Mouse (Mus musculus): ENCODE measurements around the gene Rnase12. TPM values are rescaled to one million over a fixed set of nuclear protein-coding genes. Genes with fewer than 3 reads are reported as not detected.
"Not testable (repeated sequence)": the region's sequence is repeated elsewhere in the genome, so short reads cannot be mapped to it uniquely, and the experiment has no call there.

Gene Rnase12
- polyA plus RNA-seq, 1 experiment from 2014 or later, result not detected

- DNase-seq (ENCODE audit: low spot score, missing footprints) (peak; percentile 45), ATAC-seq (ENCODE audit: low FRiP score) (no peak)
- Histone ChIP-seq H3K9ac (ENCODE audit: low read length) (no peak overlapping the region), H3K27ac (ENCODE audit: low read depth, low read length) (no peak overlapping the region), H3K4me2 (no peak overlapping the region), H3K4me3 (ENCODE audit: low read depth, low read length) (no peak overlapping the region), H3K36me3 (ENCODE audit: control insufficient read depth, insufficient read depth, low read length) (no peaks in the 10 kb centered on the region), H3K4me1 (ENCODE audit: control insufficient read depth, insufficient read depth, low read length) (no peaks in the 10 kb centered on the region), H3K9me3 (ENCODE audit: control insufficient read depth, low read length) (no peaks in the 10 kb centered on the region), H3K27me3 (ENCODE audit: control insufficient read depth, insufficient read depth, low read length) (no peaks in the 10 kb centered on the region)
- WGBS, result 67% methylated on average over 4 of the region's 4 CpGs
Observed at GRCm38 (mm10) chr14:51036214-51036613, 21.2 kb downstream of the Rnase12 start.

- Histone ChIP-seq H3K9ac (ENCODE audit: low read length) (no peak overlapping the region), H3K27ac (ENCODE audit: low read depth, low read length) (no peak overlapping the region), H3K4me1 (ENCODE audit: control insufficient read depth, insufficient read depth, low read length) (no peaks in the 10 kb centered on the region), H3K4me2 (no peak overlapping the region), H3K36me3 (ENCODE audit: control insufficient read depth, insufficient read depth, low read length) (no peaks in the 10 kb centered on the region), H3K27me3 (ENCODE audit: control insufficient read depth, insufficient read depth, low read length) (no peaks in the 10 kb centered on the region), H3K9me3 (ENCODE audit: control insufficient read depth, low read length) (no peaks in the 10 kb centered on the region), H3K4me3 (ENCODE audit: low read depth, low read length) (no peak overlapping the region)
- DNase-seq (ENCODE audit: low spot score, missing footprints), result peak; percentile 51
- no peak for ATAC-seq (ENCODE audit: low FRiP score)
- WGBS, result 32% methylated on average over 1 of the region's 1 CpGs
Observed at GRCm38 (mm10) chr14:51035206-51035605, 22.3 kb downstream of the Rnase12 start.

GRCm38 (mm10) chr14:51027387-51028155 lies 29.9 kb downstream of the Rnase12 start:
- Histone ChIP-seq H3K27me3 (ENCODE audit: control insufficient read depth, insufficient read depth, low read length) (no peaks in the 10 kb centered on the region), H3K9me3 (ENCODE audit: control insufficient read depth, low read length) (no peaks in the 10 kb centered on the region), H3K4me1 (ENCODE audit: control insufficient read depth, insufficient read depth, low read length) (no peaks in the 10 kb centered on the region), H3K9ac (ENCODE audit: low read length) (no peak overlapping the region), H3K27ac (ENCODE audit: low read depth, low read length) (no peak overlapping the region), H3K4me3 (ENCODE audit: low read depth, low read length) (no peak overlapping the region), H3K36me3 (ENCODE audit: control insufficient read depth, insufficient read depth, low read length) (no peaks in the 10 kb centered on the region), H3K4me2 (no peak overlapping the region)
- DNase-seq (ENCODE audit: low spot score, missing footprints) (no peak), ATAC-seq (ENCODE audit: low FRiP score) (0 out of 2 replicates have a peak, but pooled peaks have one; percentile 46)
- WGBS, result 58% methylated on average over 3 of the region's 3 CpGs

- H3K4me2 ChIP-seq, result no peak overlapping the region
- ATAC-seq (ENCODE audit: low FRiP score), result peak; percentile 52; the same call in 1 of the 2 replicates
- H3K4me3 ChIP-seq (ENCODE audit: low read depth, low read length), result no peak overlapping the region
- no peaks in the 10 kb centered on the region for H3K36me3 ChIP-seq (ENCODE audit: control insufficient read depth, insufficient read depth, low read length)
- WGBS, result 35% methylated on average over 5 of the region's 5 CpGs
- H3K27ac ChIP-seq (ENCODE audit: low read depth, low read length), result no peak overlapping the region
- H3K27me3 ChIP-seq (ENCODE audit: control insufficient read depth, insufficient read depth, low read length), result no peaks in the 10 kb centered on the region
- peak; percentile 94 for DNase-seq (ENCODE audit: low spot score, missing footprints)
- no peaks in the 10 kb centered on the region for H3K4me1 ChIP-seq (ENCODE audit: control insufficient read depth, insufficient read depth, low read length)
- H3K9me3 ChIP-seq (ENCODE audit: control insufficient read depth, low read length), result no peaks in the 10 kb centered on the region
- H3K9ac ChIP-seq (ENCODE audit: low read length), result no peak overlapping the region
Observed at GRCm38 (mm10) chr14:51026391-51027133, 30.9 kb downstream of the Rnase12 start.

GRCm38 (mm10) chr14:51024820-51025219 lies 32.6 kb downstream of the Rnase12 start:
- Histone ChIP-seq H3K27me3 (ENCODE audit: control insufficient read depth, insufficient read depth, low read length) (no peaks in the 10 kb centered on the region), H3K4me2 (no peak overlapping the region), H3K4me1 (ENCODE audit: control insufficient read depth, insufficient read depth, low read length) (no peaks in the 10 kb centered on the region), H3K36me3 (ENCODE audit: control insufficient read depth, insufficient read depth, low read length) (no peaks in the 10 kb centered on the region), H3K9me3 (ENCODE audit: control insufficient read depth, low read length) (no peaks in the 10 kb centered on the region), H3K27ac (ENCODE audit: low read depth, low read length) (no peak overlapping the region), H3K4me3 (ENCODE audit: low read depth, low read length) (no peak overlapping the region), H3K9ac (ENCODE audit: low read length) (no peak overlapping the region)
- DNase-seq (ENCODE audit: low spot score, missing footprints), result no peak
- 82% methylated on average over 1 of the region's 1 CpGs for WGBS
- no peak for ATAC-seq (ENCODE audit: low FRiP score)

GRCm38 (mm10) chr14:51023457-51023856 lies 34.0 kb downstream of the Rnase12 start:
- no peak overlapping the region for H3K9ac ChIP-seq (ENCODE audit: low read length)
- no peaks in the 10 kb centered on the region for H3K36me3 ChIP-seq (ENCODE audit: control insufficient read depth, insufficient read depth, low read length)
- H3K4me1 ChIP-seq (ENCODE audit: control insufficient read depth, insufficient read depth, low read length), result no peaks in the 10 kb centered on the region
- H3K4me3 ChIP-seq (ENCODE audit: low read depth, low read length), result no peak overlapping the region
- H3K27me3 ChIP-seq (ENCODE audit: control insufficient read depth, insufficient read depth, low read length), result no peaks in the 10 kb centered on the region
- DNase-seq (ENCODE audit: low spot score, missing footprints) (no peak), ATAC-seq (ENCODE audit: low FRiP score) (no peak)
- H3K27ac ChIP-seq (ENCODE audit: low read depth, low read length), result no peak overlapping the region
- no peak overlapping the region for H3K4me2 ChIP-seq
- no peaks in the 10 kb centered on the region for H3K9me3 ChIP-seq (ENCODE audit: control insufficient read depth, low read length)
- 87% methylated on average over 4 of the region's 4 CpGs for WGBS

GRCm38 (mm10) chr14:51017256-51017655 lies 40.2 kb downstream of the Rnase12 start:
- H3K27me3 ChIP-seq (ENCODE audit: control insufficient read depth, insufficient read depth, low read length), result no peaks in the 10 kb centered on the region
- H3K4me1 ChIP-seq (ENCODE audit: control insufficient read depth, insufficient read depth, low read length), result no peaks in the 10 kb centered on the region
- no peak for DNase-seq (ENCODE audit: low spot score, missing footprints)
- no peak overlapping the region for H3K27ac ChIP-seq (ENCODE audit: low read depth, low read length)
- WGBS, result 70% methylated on average over 3 of the region's 3 CpGs
- H3K4me3 ChIP-seq (ENCODE audit: low read depth, low read length), result no peak overlapping the region
- no peak overlapping the region for H3K4me2 ChIP-seq
- H3K9ac ChIP-seq (ENCODE audit: low read length), result no peak overlapping the region
- no peak for ATAC-seq (ENCODE audit: low FRiP score)
- no peaks in the 10 kb centered on the region for H3K9me3 ChIP-seq (ENCODE audit: control insufficient read depth, low read length)
- H3K36me3 ChIP-seq (ENCODE audit: control insufficient read depth, insufficient read depth, low read length), result no peaks in the 10 kb centered on the region

GRCm38 (mm10) chr14:51015780-51016179 lies 41.7 kb downstream of the Rnase12 start:
- Histone ChIP-seq H3K4me3 (ENCODE audit: low read depth, low read length) (no peak overlapping the region), H3K9me3 (ENCODE audit: control insufficient read depth, low read length) (no peaks in the 10 kb centered on the region), H3K27me3 (ENCODE audit: control insufficient read depth, insufficient read depth, low read length) (no peaks in the 10 kb centered on the region), H3K27ac (ENCODE audit: low read depth, low read length) (no peak overlapping the region), H3K4me2 (no peak overlapping the region), H3K4me1 (ENCODE audit: control insufficient read depth, insufficient read depth, low read length) (no peaks in the 10 kb centered on the region), H3K9ac (ENCODE audit: low read length) (no peak overlapping the region), H3K36me3 (ENCODE audit: control insufficient read depth, insufficient read depth, low read length) (no peaks in the 10 kb centered on the region)
- DNase-seq (ENCODE audit: low spot score, missing footprints) (no peak), ATAC-seq (ENCODE audit: low FRiP score) (no peak)

- not testable (repeated sequence) for H3K9me3 ChIP-seq (ENCODE audit: control insufficient read depth, low read length); ATAC-seq (ENCODE audit: low FRiP score); H3K36me3 ChIP-seq (ENCODE audit: control insufficient read depth, insufficient read depth, low read length); DNase-seq (ENCODE audit: low spot score, missing footprints); H3K9ac ChIP-seq (ENCODE audit: low read length); H3K4me3 ChIP-seq (ENCODE audit: low read depth, low read length); H3K27ac ChIP-seq (ENCODE audit: low read depth, low read length); H3K4me2 ChIP-seq; H3K27me3 ChIP-seq (ENCODE audit: control insufficient read depth, insufficient read depth, low read length); H3K4me1 ChIP-seq (ENCODE audit: control insufficient read depth, insufficient read depth, low read length)
- WGBS, result 89% methylated on average over 3 of the region's 3 CpGs
Observed at GRCm38 (mm10) chr14:51014724-51015123, 42.7 kb downstream of the Rnase12 start.

Data from midbrain, embryonic 11.5 days (tissue).